Mouse (Mus musculus) embryonic facial prominence, embryonic 13.5 days (tissue): ENCODE data around the gene Pfkp. TPM values are rescaled to one million over a fixed set of nuclear protein-coding genes. Genes with fewer than 3 reads are reported as not detected.

Experiments
- ATAC-seq: fragments of 200-750 bp; cut with Nextera tagmentation; 2 replicates; pipeline ENCODE4 v1.8.0; 2017; ENCODE audit warnings: low read depth; ENCODE audit not compliant: insufficient number of reproducible peaks, insufficient read depth, low FRiP score, low TSS enrichment
- H3K27ac ChIP-seq: fragments of 300-500 bp; sonication (generic); 2 replicates; pipeline ENCODE4 v1.5.1; 2015; ENCODE audit warnings: moderate library complexity, mild to moderate bottlenecking, inconsistent platforms
- H3K27me3 ChIP-seq: fragments of 300-500 bp; sonication (generic); 2 replicates; pipeline ENCODE4 v1.6.1; 2015; ENCODE audit warnings: mild to moderate bottlenecking, inconsistent platforms
- H3K36me3 ChIP-seq: fragments of 300-500 bp; sonication (generic); 2 replicates; pipeline ENCODE4 v1.6.1; 2015; ENCODE audit warnings: mild to moderate bottlenecking, inconsistent platforms
- H3K4me1 ChIP-seq: fragments of 300-500 bp; sonication (generic); 2 replicates; pipeline ENCODE4 v1.6.1; 2015; ENCODE audit warnings: inconsistent platforms
- H3K4me2 ChIP-seq: fragments of 300-500 bp; sonication (generic); 2 replicates; pipeline ENCODE4 v1.6.1; 2015; ENCODE audit warnings: moderate library complexity, mild to moderate bottlenecking, inconsistent platforms
- H3K4me3 ChIP-seq: fragments of 300-500 bp; sonication (generic); 2 replicates; pipeline ENCODE4 v1.5.1; 2015; ENCODE audit warnings: mild to moderate bottlenecking, inconsistent platforms
- H3K9ac ChIP-seq: fragments of 300-500 bp; sonication (generic); 2 replicates; pipeline ENCODE4 v1.6.1; 2015; ENCODE audit warnings: mild to moderate bottlenecking, inconsistent platforms
- H3K9me3 ChIP-seq: fragments of 300-500 bp; sonication (generic); 2 replicates; pipeline ENCODE4 v1.6.1; 2016; ENCODE audit warnings: inconsistent platforms
- WGBS: fragments of 180-500 bp; shearing (Covaris S2); methylation state at CpG from one replicate; pipeline ENCODE4 v1.1.7; 2015; ENCODE audit warnings: mixed read lengths; 5-methylcytosine and 5-hydroxymethylcytosine counted together
- polyA plus RNA-seq: library from polyadenylated mRNA; unstranded; fragments of >200 nt; fragmentation: Nextera tagmentation; extraction: Ambion mirVana; gene quantifications from 2 replicates; pipeline ENCODE4 v1.2.1, GENCODE M21; 2015

Pfkp gene
- polyA plus RNA-seq, 1 experiment from 2014 or later = 14.4 TPM

GRCm38 (mm10) chr13:6627352-6627751, 21.2 kb downstream of the Pfkp start:
- Histone ChIP-seq H3K27ac (no peak overlapping the region), H3K36me3 (no peaks in the 10 kb centered on the region), H3K4me3 (no peak overlapping the region), H3K4me2 (no peak overlapping the region), H3K9ac (no peak overlapping the region), H3K27me3 (no peaks in the 10 kb centered on the region), H3K4me1 (peaks cover 12% of the 10 kb centered on the region), H3K9me3 (no peaks in the 10 kb centered on the region)
- WGBS = 93% methylated on average over 3 of the region's 3 CpGs
- ATAC-seq = no peak

GRCm38 (mm10) chr13:6626508-6627114, 22.0 kb downstream of the Pfkp start:
- Histone ChIP-seq H3K4me1 (peaks cover 7% of the 10 kb centered on the region; the same call in 1 of the 2 replicates), H3K36me3 (no peaks in the 10 kb centered on the region), H3K9ac (no peak overlapping the region), H3K4me3 (no peak overlapping the region), H3K27ac (no peak overlapping the region), H3K9me3 (no peaks in the 10 kb centered on the region), H3K4me2 (no peak overlapping the region), H3K27me3 (no peaks in the 10 kb centered on the region)
- 70% methylated on average over 4 of the region's 4 CpGs for WGBS
- no peak for ATAC-seq

DNA sequence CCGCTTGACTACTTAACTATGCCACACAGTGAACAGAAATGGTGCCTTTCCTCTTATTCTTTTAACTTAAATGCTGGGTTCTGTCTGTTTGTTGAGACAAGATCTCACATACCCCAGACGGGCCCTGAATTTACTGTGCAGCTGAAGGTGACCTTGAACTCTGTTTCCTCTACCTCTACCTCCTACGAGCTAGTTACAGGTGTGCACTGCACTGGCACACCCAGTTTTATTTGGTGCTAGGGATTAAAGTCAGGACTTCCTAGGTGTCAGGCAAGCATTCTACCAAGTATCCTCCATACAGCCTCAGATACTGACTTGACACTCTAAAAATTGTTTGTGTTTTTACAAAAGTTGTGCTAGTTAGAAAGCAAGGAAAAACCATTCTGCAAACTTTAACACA, 22.6 kb downstream of the Pfkp start:
- no peaks in the 10 kb centered on the region for H3K27me3 ChIP-seq
- no peak for ATAC-seq
- WGBS = 74% methylated on average over 3 of the region's 3 CpGs
- no peaks in the 10 kb centered on the region for H3K9me3 ChIP-seq
- no peaks in the 10 kb centered on the region for H3K36me3 ChIP-seq
- no peak overlapping the region for H3K9ac ChIP-seq
- no peak overlapping the region for H3K4me3 ChIP-seq
- H3K4me1 ChIP-seq = peaks cover 7% of the 10 kb centered on the region; the same call in 1 of the 2 replicates
- H3K27ac ChIP-seq = no peak overlapping the region
- no peak overlapping the region for H3K4me2 ChIP-seq

DNA sequence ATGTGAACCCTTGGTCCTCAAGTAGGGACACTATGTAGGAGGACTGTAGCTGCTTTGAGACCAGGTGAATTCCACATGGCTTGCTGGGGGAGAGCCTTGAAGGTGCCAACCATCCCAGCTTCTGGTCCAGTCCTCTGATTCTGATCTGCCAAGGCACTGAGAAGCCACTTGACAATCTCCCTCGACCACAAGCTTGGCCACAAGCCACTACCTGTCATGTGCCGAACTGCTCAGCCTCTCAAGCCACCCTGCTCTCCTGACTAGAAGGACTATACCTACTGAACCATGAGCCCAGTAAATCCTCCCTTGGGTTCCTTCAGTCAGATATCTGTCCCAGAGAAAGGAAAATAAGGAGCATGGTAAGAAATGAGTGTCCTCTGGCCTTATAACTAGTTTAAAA, 24.0 kb downstream of the Pfkp start:
- ATAC-seq = no peak
- H3K4me1 ChIP-seq = peaks cover 2% of the 10 kb centered on the region; the same call in 1 of the 2 replicates

DNA sequence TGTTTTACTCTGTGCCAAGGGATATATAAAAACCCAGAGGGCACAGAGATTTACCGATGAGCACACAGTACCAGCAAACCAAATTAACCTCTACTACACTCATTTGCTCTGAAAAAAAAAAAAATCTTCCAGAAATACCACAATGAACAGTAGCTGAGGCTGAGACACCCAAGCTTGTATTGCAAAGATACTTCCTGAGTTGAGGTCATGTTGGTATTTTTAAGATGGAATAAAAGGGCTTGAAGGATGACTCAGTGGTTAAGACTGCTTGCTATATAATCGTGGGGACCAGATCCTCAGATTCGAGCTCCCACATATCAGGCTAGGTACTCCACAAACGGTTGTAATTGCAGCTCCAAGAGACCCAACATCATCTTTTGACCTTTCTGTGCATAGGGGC, 24.5 kb downstream of the Pfkp start:
- ATAC-seq = no peak

More for the DNA sequence above, 24.0 kb downstream of the Pfkp start:
- no peak overlapping the region for H3K4me3 ChIP-seq
- no peak overlapping the region for H3K4me2 ChIP-seq
- H3K9ac ChIP-seq = no peak overlapping the region
- no peaks in the 10 kb centered on the region for H3K36me3 ChIP-seq
- 81% methylated on average over 2 of the region's 2 CpGs for WGBS
- no peaks in the 10 kb centered on the region for H3K27me3 ChIP-seq
- no peaks in the 10 kb centered on the region for H3K9me3 ChIP-seq
- H3K27ac ChIP-seq = no peak overlapping the region

GRCm38 (mm10) chr13:6621831-6622230, 26.7 kb downstream of the Pfkp start:
- Histone ChIP-seq H3K36me3 (no peaks in the 10 kb centered on the region), H3K4me3 (no peak overlapping the region), H3K9me3 (no peaks in the 10 kb centered on the region), H3K27me3 (no peaks in the 10 kb centered on the region), H3K9ac (no peak overlapping the region), H3K27ac (no peak overlapping the region), H3K4me1 (no peaks in the 10 kb centered on the region), H3K4me2 (no peak overlapping the region)
- WGBS = 94% methylated on average over 20 of the region's 20 CpGs
- no peak for ATAC-seq

More for the DNA sequence above, 24.5 kb downstream of the Pfkp start:
- Histone ChIP-seq H3K9me3 (no peaks in the 10 kb centered on the region), H3K4me3 (no peak overlapping the region), H3K27ac (no peak overlapping the region), H3K4me2 (no peak overlapping the region), H3K36me3 (no peaks in the 10 kb centered on the region), H3K27me3 (no peaks in the 10 kb centered on the region), H3K9ac (no peak overlapping the region), H3K4me1 (no peaks in the 10 kb centered on the region)
- 76% methylated on average over 4 of the region's 4 CpGs for whole genome bisulfite sequencing

DNA sequence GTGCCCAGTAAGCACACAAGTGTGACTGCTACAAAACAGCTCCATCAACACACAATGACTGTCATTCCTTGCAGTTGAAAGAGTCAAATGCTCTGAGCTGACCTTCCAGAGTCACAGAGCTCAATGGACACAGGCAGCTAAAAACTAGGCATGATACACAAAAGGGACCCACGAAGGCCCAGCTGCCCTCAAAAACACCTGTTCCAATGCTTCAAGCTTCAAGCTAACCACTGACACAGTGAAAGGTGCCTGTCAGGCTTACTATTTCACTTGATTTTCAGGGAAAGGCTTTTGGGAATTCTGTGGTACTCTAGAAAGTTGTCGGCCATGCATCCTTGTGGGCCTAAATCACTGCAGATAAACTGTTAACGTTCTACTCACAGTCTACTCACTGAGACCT, 28.3 kb downstream of the Pfkp start:
- Histone ChIP-seq H3K4me3 (no peak overlapping the region), H3K4me1 (no peaks in the 10 kb centered on the region), H3K9ac (no peak overlapping the region), H3K4me2 (no peak overlapping the region), H3K36me3 (no peaks in the 10 kb centered on the region), H3K9me3 (no peaks in the 10 kb centered on the region), H3K27me3 (no peaks in the 10 kb centered on the region), H3K27ac (no peak overlapping the region)
- ATAC-seq = no peak
- whole genome bisulfite sequencing = 84% methylated on average over 3 of the region's 3 CpGs

GRCm38 (mm10) chr13:6618711-6619110, 29.9 kb downstream of the Pfkp start:
- Histone ChIP-seq H3K27me3 (no peaks in the 10 kb centered on the region), H3K9ac (no peak overlapping the region), H3K4me2 (no peak overlapping the region), H3K4me3 (no peak overlapping the region), H3K9me3 (no peaks in the 10 kb centered on the region), H3K36me3 (no peaks in the 10 kb centered on the region), H3K27ac (no peak overlapping the region), H3K4me1 (no peaks in the 10 kb centered on the region)
- 81% methylated on average over 3 of the region's 3 CpGs for WGBS
- no peak for ATAC-seq

GRCm38 (mm10) chr13:6613690-6614445, 34.7 kb downstream of the Pfkp start:
- WGBS = 91% methylated on average over 5 of the region's 5 CpGs
- H3K27ac ChIP-seq = no peak overlapping the region

DNA sequence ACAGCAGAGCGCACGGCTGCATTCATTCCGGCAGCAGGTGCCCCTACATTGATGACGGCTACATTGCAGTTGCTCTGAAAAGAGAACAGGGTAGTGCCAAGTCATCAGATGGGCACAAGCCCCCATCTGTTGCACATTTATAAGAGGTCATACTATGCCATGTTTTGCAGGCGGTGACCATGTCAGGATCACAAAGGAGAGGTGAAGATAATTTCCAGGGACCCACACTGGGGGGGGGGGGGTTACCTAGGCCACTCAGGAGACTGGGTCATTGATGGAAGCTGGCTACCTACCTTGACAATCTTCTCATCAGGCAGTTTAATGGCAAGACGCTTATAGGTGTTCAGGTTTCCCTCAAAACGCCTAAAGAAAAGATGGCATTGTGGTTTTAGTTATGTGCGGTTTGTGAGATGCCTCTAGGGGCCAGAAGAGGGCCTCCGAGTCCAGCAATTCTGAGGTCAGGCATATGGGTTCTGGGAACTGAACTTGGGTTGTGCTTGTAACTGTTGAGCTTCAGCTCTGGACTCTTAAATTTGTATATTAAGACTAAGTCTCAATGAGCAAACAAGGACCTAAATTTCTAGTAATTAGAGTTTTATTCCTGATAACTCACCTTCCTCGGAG, 45.7 kb downstream of the Pfkp start:
- Histone ChIP-seq H3K4me1 (no peaks in the 10 kb centered on the region), H3K4me2 (no peak overlapping the region), H3K27ac (no peak overlapping the region), H3K9me3 (no peaks in the 10 kb centered on the region), H3K36me3 (no peaks in the 10 kb centered on the region), H3K4me3 (no peak overlapping the region), H3K9ac (no peak overlapping the region), H3K27me3 (no peaks in the 10 kb centered on the region)
- ATAC-seq = no peak
- 77% methylated on average over 10 of the region's 10 CpGs for WGBS

More at GRCm38 (mm10) chr13:6613690-6614445, 34.7 kb downstream of the Pfkp start:
- Histone ChIP-seq H3K4me2 (no peak overlapping the region), H3K36me3 (no peaks in the 10 kb centered on the region), H3K4me1 (no peaks in the 10 kb centered on the region), H3K9ac (no peak overlapping the region), H3K27me3 (no peaks in the 10 kb centered on the region), H3K4me3 (no peak overlapping the region), H3K9me3 (no peaks in the 10 kb centered on the region)
- no peak for ATAC-seq

DNA sequence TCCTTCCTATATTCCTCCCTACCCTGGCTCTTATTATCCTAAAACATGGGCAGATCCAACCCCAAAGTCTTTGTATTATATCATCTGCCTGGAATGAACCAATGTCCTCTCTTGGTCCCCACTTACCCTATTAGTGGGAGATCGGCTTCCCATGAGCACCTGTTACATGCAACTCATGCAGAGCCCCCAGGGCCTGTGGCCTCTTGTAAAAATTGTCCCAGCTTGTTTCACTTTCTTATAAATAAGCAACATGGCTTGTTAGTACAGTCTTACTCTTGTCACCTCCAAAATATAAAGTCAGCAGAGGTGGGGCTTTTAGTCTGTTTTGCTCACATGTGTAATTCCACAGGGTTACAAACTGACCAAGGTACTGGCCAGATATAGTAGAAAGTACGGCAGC, 46.9 kb downstream of the Pfkp start:
- H3K4me3 ChIP-seq = no peak overlapping the region
- 80% methylated on average over 2 of the region's 2 CpGs for WGBS

GRCm38 (mm10) chr13:6600626-6601025, 48.0 kb downstream of the Pfkp start:
- no peak overlapping the region for H3K9ac ChIP-seq
- WGBS = 86% methylated on average over 8 of the region's 8 CpGs
- no peaks in the 10 kb centered on the region for H3K27me3 ChIP-seq
- no peak overlapping the region for H3K27ac ChIP-seq
- H3K9me3 ChIP-seq = no peaks in the 10 kb centered on the region
- H3K36me3 ChIP-seq = no peaks in the 10 kb centered on the region
- H3K4me3 ChIP-seq = no peak overlapping the region
- ATAC-seq = no peak
- H3K4me2 ChIP-seq = no peak overlapping the region
- H3K4me1 ChIP-seq = no peaks in the 10 kb centered on the region

More for the DNA sequence above, 46.9 kb downstream of the Pfkp start:
- no peaks in the 10 kb centered on the region for H3K4me1 ChIP-seq
- H3K27ac ChIP-seq = no peak overlapping the region
- H3K27me3 ChIP-seq = no peaks in the 10 kb centered on the region
- H3K4me2 ChIP-seq = no peak overlapping the region
- no peak for ATAC-seq
- no peaks in the 10 kb centered on the region for H3K36me3 ChIP-seq
- no peaks in the 10 kb centered on the region for H3K9me3 ChIP-seq
- no peak overlapping the region for H3K9ac ChIP-seq
